Mouse (Mus musculus) NIH3T3 (cell line): Measurements from ENCODE around the gene Pgm2l1.
A peak's percentile ranks its signal among the peaks of the same experiment; 100 is the strongest.

Source experiments
- DNase-seq: peaks from one replicate; pipeline ENCODE4 v3.0.0-alpha.2; 2012; ENCODE audit warnings: low read depth

The Pgm2l1 gene

DNA sequence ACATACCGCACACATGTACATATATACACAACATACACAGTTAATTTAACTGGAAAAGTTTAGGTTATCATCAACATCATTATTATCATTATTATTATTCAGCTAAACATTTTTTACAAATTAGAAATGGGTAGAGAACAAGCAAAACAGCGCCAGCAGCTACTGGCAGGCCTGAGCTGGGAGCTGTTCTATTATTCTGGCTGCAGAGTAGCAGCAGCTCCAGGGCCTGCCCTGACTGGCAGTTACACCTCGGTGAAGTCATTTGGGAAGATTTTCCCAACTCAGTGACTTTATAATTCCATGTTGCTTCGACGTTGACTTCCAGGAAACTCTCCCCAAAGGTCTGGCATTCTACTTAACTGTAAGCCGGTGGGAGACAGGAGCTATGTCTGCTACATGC lies 69.5 kb downstream of the Pgm2l1 start:
- no peak for DNase-seq

DNA sequence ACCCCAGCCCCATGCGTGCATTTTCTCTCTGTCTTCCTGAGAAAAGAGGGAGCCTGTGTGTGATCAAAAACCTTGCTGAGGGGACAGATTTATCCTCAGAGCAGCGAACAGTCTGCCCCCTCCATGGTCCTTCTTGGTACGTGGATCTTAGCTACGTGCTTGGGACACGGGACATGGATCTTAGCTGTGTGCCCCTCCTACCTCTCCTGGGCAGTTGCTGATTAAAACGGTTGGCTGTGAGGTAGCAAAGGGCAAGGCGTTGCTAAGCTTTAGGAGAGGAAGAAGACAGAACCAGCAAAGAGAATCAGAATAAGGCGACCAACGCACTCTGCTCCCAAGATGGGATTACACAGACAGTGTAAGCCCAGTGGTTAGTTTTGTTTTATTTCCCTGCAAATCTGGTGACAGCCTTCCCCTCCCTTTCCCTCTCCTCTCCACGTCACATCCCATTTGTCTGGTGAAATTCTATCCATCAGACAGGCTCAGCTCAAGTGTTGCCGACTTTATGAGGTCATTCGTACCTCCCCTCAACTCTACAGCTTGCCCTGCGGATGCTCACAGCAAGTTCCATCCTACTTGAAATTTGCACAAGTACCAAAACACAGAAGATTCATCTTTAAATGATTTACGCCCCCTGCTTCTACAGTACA lies 71.8 kb downstream of the Pgm2l1 start:
- DNase-seq = no peak

DNA sequence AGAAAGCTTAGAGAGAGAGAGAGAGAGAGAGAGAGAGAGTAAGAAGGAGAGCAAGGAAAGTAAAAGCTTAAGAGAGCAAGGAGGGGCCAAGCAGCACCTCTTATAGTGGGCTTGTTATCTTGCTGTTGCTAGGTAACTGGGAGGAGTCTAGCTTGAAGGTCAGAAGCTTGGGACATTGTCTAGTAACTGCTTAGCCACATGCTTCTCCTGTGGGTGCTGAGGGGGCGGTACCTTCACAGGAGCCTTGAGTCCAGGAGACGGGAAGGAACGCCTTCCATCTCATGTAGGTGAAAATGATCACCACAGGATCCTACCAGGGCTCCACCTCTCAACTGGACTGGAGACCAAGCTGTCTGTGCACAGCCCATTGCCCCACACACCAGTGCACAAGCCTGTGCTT lies 74.2 kb downstream of the Pgm2l1 start:
- no peak for DNase-seq

DNA sequence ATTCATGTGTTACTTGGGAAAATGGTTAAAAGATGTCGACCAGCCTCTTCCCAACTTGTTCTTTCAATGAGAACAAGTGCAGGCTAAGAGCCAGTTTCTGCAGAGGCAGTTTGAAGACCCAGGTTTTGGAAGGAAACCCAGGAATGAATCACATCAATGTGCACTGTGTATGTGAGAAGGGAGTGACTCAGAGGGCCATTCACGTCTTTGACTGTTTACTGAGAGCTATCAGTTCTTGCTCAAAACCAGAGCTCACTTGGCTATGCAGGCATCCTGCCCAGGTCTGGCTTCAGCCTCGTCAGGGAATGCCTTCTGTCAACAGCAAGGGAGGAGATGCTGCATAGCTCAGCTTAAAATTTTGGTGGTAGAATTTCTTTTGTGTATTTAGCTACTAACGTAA lies 75.1 kb downstream of the Pgm2l1 start:
- DNase-seq = peak; percentile 96

DNA sequence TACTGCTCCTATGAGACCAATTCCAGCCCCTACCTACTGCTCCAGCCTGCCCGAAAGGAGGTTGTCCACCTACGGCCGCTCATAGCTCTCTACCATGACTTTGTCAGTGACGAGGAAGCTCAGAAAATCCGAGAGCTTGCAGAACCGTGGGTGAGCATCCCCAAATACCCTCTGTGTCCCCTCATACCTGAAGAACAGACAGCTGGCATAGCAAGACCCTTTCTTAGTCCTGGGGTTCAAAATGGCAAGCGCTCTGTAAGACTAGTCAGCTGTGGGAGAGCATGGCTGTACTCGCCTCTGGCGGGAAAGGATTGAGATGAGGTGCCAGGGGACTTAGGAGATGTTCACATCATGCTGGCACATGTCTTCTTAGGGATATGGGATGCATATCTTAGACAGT lies 78.7 kb downstream of the Pgm2l1 start:
- no peak for DNase-seq

DNA sequence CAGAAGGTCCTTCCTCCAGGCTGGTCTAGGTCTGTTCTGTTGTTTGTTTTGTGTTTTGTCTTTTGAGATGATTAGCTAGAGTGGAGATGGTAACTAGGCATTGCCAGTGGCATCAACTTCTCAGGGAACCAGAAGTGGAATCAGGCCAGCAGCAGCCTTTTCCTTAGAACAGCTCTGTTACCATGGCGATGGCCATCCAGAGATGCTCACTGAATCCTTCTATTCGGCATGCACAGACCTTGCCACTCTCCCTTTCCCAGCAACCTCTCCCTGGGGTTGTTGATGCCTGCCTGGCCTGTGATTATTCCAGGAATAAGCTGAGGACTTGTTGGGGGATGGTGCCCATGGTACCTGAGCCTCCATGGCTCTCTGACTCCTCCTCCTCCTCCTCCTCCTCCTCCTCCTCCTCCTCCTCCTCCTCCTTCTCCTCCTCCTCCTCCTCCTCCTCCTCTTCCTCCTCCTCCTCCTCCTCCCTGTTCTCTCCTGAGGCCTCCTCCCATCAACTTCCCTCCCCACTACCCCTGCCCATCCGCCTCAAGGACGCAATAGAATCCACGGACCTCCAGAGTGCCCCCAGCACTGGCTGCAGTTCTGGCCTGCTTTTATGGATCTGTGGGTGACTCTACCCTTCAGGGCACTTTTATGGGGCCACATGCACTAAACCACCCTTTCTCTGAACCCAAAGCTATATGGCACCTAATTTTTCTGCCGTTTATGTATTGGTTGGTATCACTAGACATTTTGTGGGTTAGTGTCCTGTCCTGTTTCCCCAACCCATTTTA lies 80.9 kb downstream of the Pgm2l1 start:
- DNase-seq = no peak

DNA sequence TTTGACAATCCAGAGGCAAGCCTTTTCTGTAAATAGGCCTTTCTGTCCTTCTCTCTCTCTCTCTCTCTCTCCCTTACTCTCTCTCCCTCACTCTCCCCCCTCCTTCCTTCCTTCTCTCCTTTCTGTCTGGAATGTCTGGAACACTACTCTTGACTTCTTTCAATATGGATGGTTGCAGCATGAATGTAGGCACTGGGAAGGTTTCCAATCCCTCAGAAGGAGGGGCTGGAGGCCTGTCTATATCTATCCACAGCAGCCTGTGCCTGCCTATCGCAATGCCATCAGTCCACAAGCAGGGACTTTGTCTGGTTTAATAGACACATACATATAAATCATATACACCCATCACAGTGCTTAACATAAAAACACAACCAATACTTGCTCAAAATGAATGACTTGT lies 82.0 kb downstream of the Pgm2l1 start:
- peak; percentile 90 for DNase-seq

DNA sequence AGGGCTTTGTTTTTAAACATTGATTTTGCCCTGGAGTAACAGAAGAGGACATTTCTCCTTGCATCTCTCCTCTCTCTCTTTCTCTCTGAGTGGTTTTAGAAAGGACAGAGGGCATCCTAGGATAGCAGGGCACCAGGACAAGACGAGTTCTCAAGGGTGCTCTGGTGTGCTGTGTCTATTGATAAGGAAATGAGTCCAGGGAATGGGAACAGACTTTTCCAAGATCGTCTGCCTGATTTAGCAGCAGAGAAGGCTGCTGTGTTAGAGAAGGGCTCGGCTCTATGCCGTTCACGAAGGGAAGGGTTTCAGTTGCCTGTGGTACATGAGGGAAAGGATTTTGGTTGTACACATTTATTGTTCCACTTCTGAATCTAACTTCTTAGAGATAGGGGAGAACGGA lies 82.5 kb downstream of the Pgm2l1 start:
- DNase-seq = no peak

DNA sequence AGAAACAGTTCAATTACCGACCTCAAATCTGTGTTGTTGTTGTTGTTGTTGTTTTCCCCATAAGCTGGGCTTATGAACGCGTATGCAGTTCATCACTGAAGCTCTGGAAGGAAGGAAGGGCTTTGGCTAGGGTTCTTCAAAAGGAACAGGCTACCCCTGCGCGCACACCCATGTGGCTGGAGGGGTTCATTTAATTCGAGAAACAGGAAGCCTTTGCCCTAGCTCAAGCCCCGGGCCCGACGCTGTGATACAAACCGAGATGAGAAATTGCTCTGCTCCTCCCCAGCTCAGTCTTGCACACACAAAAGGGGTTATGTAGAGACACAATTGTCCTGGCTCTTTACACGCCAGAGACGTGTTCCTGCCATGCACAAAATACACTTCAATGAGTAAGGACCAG lies 83.1 kb downstream of the Pgm2l1 start:
- no peak for DNase-seq

DNA sequence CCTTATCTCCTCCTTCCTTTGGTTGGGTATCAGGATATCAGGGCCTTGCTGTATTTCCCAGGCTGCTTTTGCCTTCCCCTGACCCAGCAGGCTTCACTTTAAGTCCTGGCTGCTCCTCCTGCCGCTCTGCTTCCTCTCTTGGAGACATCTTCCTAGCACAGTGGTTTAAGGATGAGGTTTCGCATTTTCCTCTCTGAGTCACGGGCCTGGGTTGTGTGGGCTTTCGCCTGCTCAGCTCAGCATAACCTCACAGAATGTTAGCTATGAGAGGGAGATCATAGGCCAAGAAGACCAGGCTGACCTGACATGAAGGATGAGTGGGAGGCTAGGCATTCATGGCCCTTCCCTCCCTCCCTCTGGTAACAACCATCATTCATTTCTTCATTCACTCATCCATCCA lies 85.5 kb downstream of the Pgm2l1 start:
- peak; percentile 64 for DNase-seq

DNA sequence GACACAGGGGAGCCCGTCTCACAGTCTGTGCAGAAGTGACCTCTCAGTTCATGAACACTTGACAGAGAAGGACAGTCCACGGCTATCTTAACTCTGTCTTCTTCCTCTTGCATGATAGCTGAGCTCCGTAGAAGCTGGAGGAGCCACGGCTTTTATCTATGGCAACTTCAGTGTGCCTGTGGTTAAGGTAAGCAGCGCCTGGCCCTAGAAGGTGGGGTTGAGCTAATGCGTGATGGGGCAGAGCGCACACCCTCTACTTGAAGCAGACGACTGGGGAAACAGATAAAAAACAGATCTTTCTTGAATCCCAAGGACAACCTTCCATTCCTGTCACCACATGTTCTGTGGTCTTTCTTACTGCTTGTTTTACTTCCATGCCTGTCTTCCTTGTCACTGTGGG lies 89.7 kb downstream of the Pgm2l1 start:
- DNase-seq = no peak

DNA sequence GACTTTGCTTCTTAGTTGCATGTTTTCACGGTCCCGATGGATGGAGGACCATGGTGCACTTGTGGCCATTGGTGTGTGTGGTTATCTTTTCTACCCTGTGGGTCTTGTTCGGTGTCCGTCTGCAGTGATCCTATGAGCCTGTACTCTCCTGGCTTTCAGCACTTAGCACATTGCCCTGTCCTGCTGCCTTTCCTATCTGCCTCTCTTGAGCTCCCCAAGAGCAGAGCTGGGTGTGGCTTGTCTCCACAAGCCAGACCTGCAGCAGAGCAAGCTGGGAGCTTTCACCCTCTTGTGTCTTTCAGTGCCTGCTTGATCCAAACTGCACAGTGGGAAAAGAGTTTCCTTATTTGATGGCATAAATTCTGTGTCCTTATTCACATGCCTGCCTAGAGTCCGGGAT lies 90.3 kb downstream of the Pgm2l1 start:
- no peak for DNase-seq

DNA sequence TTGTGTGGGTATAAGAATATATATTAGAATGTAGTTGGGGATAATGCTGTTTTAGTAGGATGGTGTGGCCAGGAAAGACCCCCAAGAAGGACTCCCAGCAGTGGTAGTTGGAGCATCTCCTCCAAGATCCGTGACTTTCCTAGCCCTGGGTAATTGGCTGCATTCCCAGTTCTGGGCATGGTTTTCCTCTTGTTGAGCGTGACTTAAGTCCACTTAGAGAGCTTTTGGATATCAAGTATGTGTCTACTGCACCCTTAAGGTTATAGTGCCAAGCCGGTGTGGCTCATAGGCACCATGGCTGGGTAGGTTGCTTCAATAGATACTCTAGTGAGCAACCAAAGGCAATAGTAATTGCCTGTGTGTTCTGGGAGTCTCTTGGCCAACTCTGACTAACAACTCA lies 96.5 kb downstream of the Pgm2l1 start:
- no peak for DNase-seq

DNA sequence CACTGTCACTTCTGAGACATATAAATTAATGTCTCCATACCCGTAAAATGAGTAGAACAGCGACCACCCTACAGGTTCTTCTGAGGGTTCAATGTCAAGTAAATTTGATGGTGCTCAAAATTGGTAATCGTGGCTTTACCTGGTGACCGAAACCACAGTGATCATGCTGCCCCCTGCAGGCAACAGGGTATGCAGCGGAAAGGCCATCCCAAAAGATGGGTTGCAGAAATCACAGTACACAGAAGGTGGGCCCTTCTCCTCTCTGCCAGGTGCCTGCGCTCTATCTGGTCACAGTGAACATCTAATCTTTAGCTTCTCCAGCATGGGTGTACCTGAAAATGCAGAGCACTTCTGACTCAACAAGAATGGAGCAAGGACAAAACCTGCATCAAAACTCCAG lies 98.3 kb downstream of the Pgm2l1 start:
- DNase-seq = peak; percentile 68

DNA sequence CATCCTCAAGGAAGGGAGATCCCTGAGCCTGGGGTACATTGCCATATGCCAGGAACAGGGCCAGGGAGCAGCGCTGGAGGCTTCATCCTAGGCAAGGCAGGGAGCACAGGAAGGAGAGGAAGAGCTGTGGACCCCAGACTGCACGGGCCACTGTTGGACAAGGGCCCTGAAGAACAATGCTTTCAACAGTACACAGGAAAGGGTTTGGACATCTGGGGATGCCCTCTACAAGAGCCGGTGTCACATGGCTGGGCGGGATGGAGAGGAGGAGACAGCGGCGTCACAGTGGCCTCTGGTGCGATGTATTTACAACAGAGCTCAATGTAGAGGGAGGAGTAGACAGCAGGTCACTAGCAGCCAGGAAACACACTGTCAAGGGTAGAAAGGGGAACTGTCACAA lies 100.3 kb downstream of the Pgm2l1 start:
- no peak for DNase-seq
